ENCODE assay signal across 8 mouse cellular contexts in the genomic region with DNA sequence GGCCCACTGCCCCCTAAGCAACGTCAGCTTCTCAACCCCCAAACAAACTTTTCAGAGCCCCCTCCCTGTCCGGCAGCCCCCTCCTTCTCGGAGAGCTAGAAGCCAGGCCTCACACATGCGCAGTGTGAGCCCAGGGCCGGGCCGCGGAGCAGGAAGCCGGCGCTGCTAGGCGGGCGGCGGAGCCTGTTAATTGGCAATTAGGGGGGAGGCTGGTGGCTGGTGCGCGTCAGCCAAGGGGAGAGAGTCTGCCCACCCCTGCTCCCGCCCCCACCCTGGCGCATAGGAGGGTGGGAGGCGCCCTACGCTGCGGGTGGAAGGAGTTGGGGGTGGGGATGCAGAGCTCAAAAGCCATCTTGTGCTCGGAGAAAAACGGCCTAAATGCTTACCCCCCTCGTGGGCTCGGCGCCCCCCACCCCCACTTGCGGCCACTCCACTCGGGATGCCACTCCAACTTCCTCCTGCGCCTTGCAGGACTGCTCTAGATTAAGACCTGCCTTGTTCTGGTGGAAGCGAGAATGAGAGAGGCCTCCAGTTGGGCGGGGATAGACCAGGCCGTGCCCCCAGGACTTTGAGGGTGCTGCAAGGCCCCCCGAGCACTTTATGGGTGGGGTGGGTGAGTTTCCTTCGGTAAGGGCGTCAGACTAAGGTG. TPM values are rescaled to one million over a fixed set of nuclear protein-coding genes. Genes with fewer than 3 reads are reported as not detected.
A peak's percentile ranks its signal among the peaks of the same experiment; 100 is the strongest.
DNase-seq lines count a peak whose midpoint lies in the region; ATAC-seq lines count a peak whose summit lies in the region.

No protein-coding gene starts in this region.

- peak overlapping the region; percentile 49 for H3K4me2 ChIP-seq in hindbrain, embryonic 12.5 days (replicated peaks)
- peak overlapping the region; percentile 81 for H3K4me2 ChIP-seq in limb, embryonic 15.5 days
- H3K4me2 ChIP-seq in midbrain, embryonic 16.5 days (ENCODE audit: low read length), result peak overlapping the region; percentile 55

- 0 out of 2 replicates have a peak overlapping the region, but pooled peaks have one; percentile 18 for H3K9ac ChIP-seq in hindbrain, embryonic 12.5 days
- H3K9ac ChIP-seq in limb, embryonic 15.5 days, result peak overlapping the region; percentile 39
- no peak overlapping the region for H3K9ac ChIP-seq in midbrain, embryonic 16.5 days (ENCODE audit: low read depth, low read length)

- peaks cover 7% of the 10 kb centered on the region for H3K4me1 ChIP-seq in hindbrain, embryonic 12.5 days
- peaks cover 29% of the 10 kb centered on the region for H3K4me1 ChIP-seq in limb, embryonic 15.5 days
- peaks cover 4% of the 10 kb centered on the region; the same call in 1 of the 2 replicates for H3K4me1 ChIP-seq in midbrain, embryonic 16.5 days (ENCODE audit: control insufficient read depth, insufficient read depth, low read length)

- H3K27me3 ChIP-seq in hindbrain, embryonic 12.5 days, result peaks cover 97% of the 10 kb centered on the region
- peaks cover 97% of the 10 kb centered on the region for H3K27me3 ChIP-seq in limb, embryonic 15.5 days
- peaks cover 91% of the 10 kb centered on the region for H3K27me3 ChIP-seq in midbrain, embryonic 16.5 days (ENCODE audit: control insufficient read depth, insufficient read depth, low read depth, low read length)

- H3K36me3 ChIP-seq in hindbrain, embryonic 12.5 days, result no peaks in the 10 kb centered on the region
- no peaks in the 10 kb centered on the region for H3K36me3 ChIP-seq in limb, embryonic 15.5 days
- no peaks in the 10 kb centered on the region for H3K36me3 ChIP-seq in midbrain, embryonic 16.5 days (ENCODE audit: control insufficient read depth, insufficient read depth, low read length)

- no peak overlapping the region for H3K27ac ChIP-seq in hindbrain, embryonic 12.5 days
- peak overlapping the region; percentile 79 for H3K27ac ChIP-seq in limb, embryonic 15.5 days
- no peak overlapping the region for H3K27ac ChIP-seq in midbrain, embryonic 16.5 days (ENCODE audit: low read length)

- peak overlapping the region; percentile 29 for H3K4me3 ChIP-seq in hindbrain, embryonic 12.5 days
- peak overlapping the region; percentile 47 for H3K4me3 ChIP-seq in limb, embryonic 15.5 days
- peak overlapping the region; percentile 31 for H3K4me3 ChIP-seq in midbrain, embryonic 16.5 days (ENCODE audit: low read depth, low read length)

- WGBS in hindbrain, embryonic 12.5 days, result under 1% methylated on average over 31 of the region's 33 CpGs
- under 1% methylated on average over 33 of the region's 33 CpGs for WGBS in limb, embryonic 15.5 days
- under 1% methylated on average over 33 of the region's 33 CpGs for WGBS in midbrain, embryonic 16.5 days

- peak; percentile 61 for ATAC-seq in hindbrain, embryonic 12.5 days (ENCODE audit: low FRiP score)
- peak; percentile 65 for ATAC-seq in limb, embryonic 15.5 days (ENCODE audit: insufficient number of reproducible peaks, low FRiP score, low TSS enrichment, low read depth)
- no peak for ATAC-seq in midbrain, embryonic 16.5 days

- no peaks in the 10 kb centered on the region for H3K9me3 ChIP-seq in hindbrain, embryonic 12.5 days (replicated peaks)
- H3K9me3 ChIP-seq in limb, embryonic 15.5 days, result no peaks in the 10 kb centered on the region
- no peaks in the 10 kb centered on the region for H3K9me3 ChIP-seq in midbrain, embryonic 16.5 days (replicated peaks; ENCODE audit: control insufficient read depth, low read length, poor library complexity, severe bottlenecking)

- peak; percentile 13 for DNase-seq in cerebellum, adult 11-12 months
- DNase-seq in cerebellum, adult 8-10 months, result no peak
- DNase-seq in adrenal gland, postnatal 14 days, result peak; percentile 93
- DNase-seq in forelimb bud, embryonic 11.5 days (ENCODE audit: low read depth, low spot score), result peak; percentile 85
- DNase-seq in urinary bladder, postnatal 25 days (ENCODE audit: low spot score), result peak; percentile 57

RNA-seq across cellular contexts. Expression of gene Hoxc6, which starts 1.2 kb away (rescaled TPM):
- 37.4 and 43.2 TPM in 2 replicates for total RNA-seq in adrenal gland, postnatal 14 days (2021)
- 2.1 and 2.3 TPM in 2 replicates for polyA plus RNA-seq in hindbrain, embryonic 12.5 days (2016; fragmentation: Nextera tagmentation; extraction: Ambion mirVana)
- 1.7 and 2.3 TPM in 2 replicates for polyA plus RNA-seq in limb, embryonic 15.5 days (2015; fragmentation: Nextera tagmentation; extraction: Ambion mirVana)
- polyA plus RNA-seq in midbrain, embryonic 16.5 days (2015; fragmentation: Nextera tagmentation; extraction: Ambion mirVana), result not detected in 2 replicates

RNA-seq across cellular contexts. Expression of gene Hoxc8, which starts 8.9 kb away (rescaled TPM):
- total RNA-seq in adrenal gland, postnatal 14 days (2021), result 19.2 and 20.1 TPM in 2 replicates
- not detected in 2 replicates for polyA plus RNA-seq in hindbrain, embryonic 12.5 days (2016; fragmentation: Nextera tagmentation; extraction: Ambion mirVana)
- 1.5 and 3.0 TPM in 2 replicates for polyA plus RNA-seq in limb, embryonic 15.5 days (2015; fragmentation: Nextera tagmentation; extraction: Ambion mirVana)
- not detected in 2 replicates for polyA plus RNA-seq in midbrain, embryonic 16.5 days (2015; fragmentation: Nextera tagmentation; extraction: Ambion mirVana)

RNA-seq across cellular contexts. Expression of gene Hoxc4, which starts 19.4 kb away (rescaled TPM):
- 6.8 and 7.7 TPM in 2 replicates for total RNA-seq in adrenal gland, postnatal 14 days (2021)
- 34.5 and 59.6 TPM in 2 replicates for polyA plus RNA-seq in hindbrain, embryonic 12.5 days (2016; fragmentation: Nextera tagmentation; extraction: Ambion mirVana)
- 1.7 and 2.7 TPM in 2 replicates for polyA plus RNA-seq in limb, embryonic 15.5 days (2015; fragmentation: Nextera tagmentation; extraction: Ambion mirVana)
- polyA plus RNA-seq in midbrain, embryonic 16.5 days (2015; fragmentation: Nextera tagmentation; extraction: Ambion mirVana), result not detected in 2 replicates

RNA-seq across cellular contexts. Expression of gene Hoxc9, which starts 23.1 kb away (rescaled TPM):
- 1.8 and 2.1 TPM in 2 replicates for total RNA-seq in adrenal gland, postnatal 14 days (2021)
- polyA plus RNA-seq in hindbrain, embryonic 12.5 days (2016; fragmentation: Nextera tagmentation; extraction: Ambion mirVana), result not detected in 2 replicates
- 0.93 and 1.3 TPM in 2 replicates for polyA plus RNA-seq in limb, embryonic 15.5 days (2015; fragmentation: Nextera tagmentation; extraction: Ambion mirVana)
- not detected in 2 replicates for polyA plus RNA-seq in midbrain, embryonic 16.5 days (2015; fragmentation: Nextera tagmentation; extraction: Ambion mirVana)

RNA-seq across cellular contexts. Expression of gene Hoxc5, which starts 32.1 kb away (rescaled TPM):
- total RNA-seq in adrenal gland, postnatal 14 days (2021), result 6.9 and 7.4 TPM in 2 replicates
- 20.2 and 37.0 TPM in 2 replicates for polyA plus RNA-seq in hindbrain, embryonic 12.5 days (2016; fragmentation: Nextera tagmentation; extraction: Ambion mirVana)
- polyA plus RNA-seq in limb, embryonic 15.5 days (2015; fragmentation: Nextera tagmentation; extraction: Ambion mirVana), result 2.3 TPM in 2 replicates
- 0.22 TPM in 1 of 2 replicates, not detected in the other for polyA plus RNA-seq in midbrain, embryonic 16.5 days (2015; fragmentation: Nextera tagmentation; extraction: Ambion mirVana)
